Mouse (Mus musculus) cerebellum, postnatal 14 days (tissue): ENCODE results near the gene E130208F15Rik.

Experiments
- DNase-seq, 2 experiments: peaks; one replicate each; pipeline ENCODE4 v3.0.0; 2021; ENCODE audit warnings: mixed read lengths in 2 of 2

Gene E130208F15Rik

GRCm38 (mm10) chr7:30308076-30309005, 13.2 kb upstream of the E130208F15Rik start, which contains the start of gene Alkbh6:
Gene Alkbh6 (plus strand): TSS chr7:30308717.
- DNase-seq, result peak; percentile 94 to 95

GRCm38 (mm10) chr7:30309395-30310129, 12.0 kb upstream of the E130208F15Rik start:
- DNase-seq, result no peak

GRCm38 (mm10) chr7:30310136-30310535, 11.4 kb upstream of the E130208F15Rik start:
- no peak for DNase-seq

- no peak for DNase-seq
Measured at GRCm38 (mm10) chr7:30313666-30314320, 7.7 kb upstream of the E130208F15Rik start.

- no peak for DNase-seq
Measured at GRCm38 (mm10) chr7:30314721-30315155, 6.8 kb upstream of the E130208F15Rik start, which contains the start of gene Syne4. Gene Syne4 (plus strand): TSS chr7:30314807.

GRCm38 (mm10) chr7:30315559-30316529, 5.7 kb upstream of the E130208F15Rik start:
- DNase-seq, result no peak

GRCm38 (mm10) chr7:30318142-30318541, 3.4 kb upstream of the E130208F15Rik start:
- no peak for DNase-seq

GRCm38 (mm10) chr7:30320946-30321345, 594 bp upstream of the E130208F15Rik start:
- DNase-seq, result no peak

- peak; percentile 98 to 99 for DNase-seq
Measured at GRCm38 (mm10) chr7:30322285-30322667, 736 bp downstream of the E130208F15Rik start.

- no peak for DNase-seq
Measured at GRCm38 (mm10) chr7:30322865-30323264, 1.3 kb downstream of the E130208F15Rik start.

- no peak for DNase-seq
Measured at GRCm38 (mm10) chr7:30323795-30324194, 2.3 kb downstream of the E130208F15Rik start, which contains the start of gene Sdhaf1. Gene Sdhaf1 (minus strand): TSS chr7:30323895.

GRCm38 (mm10) chr7:30324300-30324944, 2.9 kb downstream of the E130208F15Rik start:
- DNase-seq, result peak in 1 of 2 experiments; percentile 8

GRCm38 (mm10) chr7:30325364-30325763, 3.8 kb downstream of the E130208F15Rik start:
- DNase-seq, result peak; percentile 63 to 84

- no peak for DNase-seq
Measured at GRCm38 (mm10) chr7:30326427-30326826, 4.9 kb downstream of the E130208F15Rik start.

GRCm38 (mm10) chr7:30327140-30327539, 5.6 kb downstream of the E130208F15Rik start:
- DNase-seq, result peak; percentile 94 to 96

GRCm38 (mm10) chr7:30328379-30328778, 6.8 kb downstream of the E130208F15Rik start:
- no peak for DNase-seq

GRCm38 (mm10) chr7:30331887-30332286, 10.3 kb downstream of the E130208F15Rik start:
- peak; percentile 96 for DNase-seq

GRCm38 (mm10) chr7:30332622-30333259, 11.2 kb downstream of the E130208F15Rik start:
- peak in 1 of 2 experiments; percentile 36 for DNase-seq

- peak; percentile 93 to 95 for DNase-seq
Measured at GRCm38 (mm10) chr7:30333436-30333835, 11.9 kb downstream of the E130208F15Rik start.

GRCm38 (mm10) chr7:30334563-30334962, 13.0 kb downstream of the E130208F15Rik start:
- DNase-seq, result peak; percentile 61 to 71
